Mouse (Mus musculus) liver, adult 10 weeks (tissue): ENCODE results near the gene Mcm6. TPM values are rescaled to one million over a fixed set of nuclear protein-coding genes. Genes with fewer than 3 reads are reported as not detected.

Source experiments
- polyA plus RNA-seq: library from polyadenylated mRNA; stranded (reverse); fragments of 350-450 nt; fragmentation: Illumina TruSeq; extraction: RNeasy Lipid Tissue Mini Kit (QIAGEN cat#74804); gene quantifications from one replicate; pipeline ENCODE4 v1.2.3, GENCODE M21; 2014; ENCODE audit warnings: low read depth, low replicate concordance

Gene Mcm6
- 2.2 TPM for polyA plus RNA-seq

GRCm38 (mm10) chr1:128359554-128360376 lies at the start of gene Mcm6:
Mcm6 (minus strand) TSS chr1:128359664.

GRCm38 (mm10) chr1:128328218-128328617 lies 31.2 kb downstream of the Mcm6 start, which contains the start of gene Lct:
Lct (minus strand) TSS chr1:128328318.

Other genes starting within 250 kb of the Mcm6 start
- 108 TPM for gene Ubxn4, start 115.7 kb downstream of the Mcm6 start, polyA plus RNA-seq
- not detected for gene Lct, start 31.3 kb downstream of the Mcm6 start, polyA plus RNA-seq
- 148 TPM for gene Dars, start 57.7 kb upstream of the Mcm6 start, polyA plus RNA-seq
- 0.98 TPM for gene Cxcr4, start 232.6 kb upstream of the Mcm6 start, polyA plus RNA-seq